Mouse (Mus musculus): ENCODE results near the gene Tead1. TPM values are rescaled to one million over a fixed set of nuclear protein-coding genes. Genes with fewer than 3 reads are reported as not detected.
A peak's percentile ranks its signal among the peaks of the same experiment; 100 is the strongest.
"Not testable (repeated sequence)": the region's sequence is repeated elsewhere in the genome, so short reads cannot be mapped to it uniquely, and the experiment has no call there.

Gene Tead1
- total RNA-seq, 1 experiment from 2014 or later, result 55.9 TPM

DNA sequence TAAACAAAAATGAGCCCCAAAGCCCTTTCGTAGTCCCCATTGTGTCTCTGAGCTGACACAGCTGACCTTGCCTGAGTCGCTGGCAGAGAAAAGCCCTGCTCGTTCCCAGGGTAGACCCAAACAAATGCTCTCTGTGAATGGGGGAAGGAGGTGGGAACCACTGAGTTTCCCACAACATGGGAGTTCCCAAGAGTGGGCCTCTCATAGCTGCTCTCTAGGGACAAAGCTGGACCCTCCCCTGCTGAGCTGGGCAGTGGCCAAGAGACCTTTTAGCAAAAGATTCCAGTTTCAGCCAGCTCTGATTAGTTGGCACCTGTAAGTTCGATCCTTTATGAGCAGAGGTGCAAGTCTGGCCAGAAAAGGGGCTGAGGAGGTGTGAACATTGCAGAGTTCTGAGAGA lies 243.7 kb downstream of the Tead1 start:
- DNase-seq, result no peak

DNA sequence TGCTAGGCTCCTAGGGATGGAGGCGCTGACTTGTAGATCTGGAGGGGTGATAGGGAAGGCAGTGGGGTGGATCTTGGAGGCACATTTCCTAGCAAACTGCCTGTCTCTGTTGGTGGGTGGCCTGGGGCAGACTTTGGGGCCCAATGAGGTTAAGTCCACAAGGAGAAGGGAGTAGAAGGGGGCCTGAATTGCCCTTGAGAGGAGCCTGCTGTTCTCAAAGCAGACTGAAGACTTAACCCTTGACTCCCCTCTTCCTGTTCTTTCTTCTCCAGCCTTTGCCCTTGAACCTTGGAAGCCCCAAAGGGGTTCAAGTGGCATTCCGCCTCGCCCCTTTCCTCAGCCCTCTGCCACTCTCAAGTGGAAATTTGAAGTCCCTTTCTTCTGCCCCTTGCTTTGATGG lies 244.6 kb downstream of the Tead1 start:
- no peak for DNase-seq

DNA sequence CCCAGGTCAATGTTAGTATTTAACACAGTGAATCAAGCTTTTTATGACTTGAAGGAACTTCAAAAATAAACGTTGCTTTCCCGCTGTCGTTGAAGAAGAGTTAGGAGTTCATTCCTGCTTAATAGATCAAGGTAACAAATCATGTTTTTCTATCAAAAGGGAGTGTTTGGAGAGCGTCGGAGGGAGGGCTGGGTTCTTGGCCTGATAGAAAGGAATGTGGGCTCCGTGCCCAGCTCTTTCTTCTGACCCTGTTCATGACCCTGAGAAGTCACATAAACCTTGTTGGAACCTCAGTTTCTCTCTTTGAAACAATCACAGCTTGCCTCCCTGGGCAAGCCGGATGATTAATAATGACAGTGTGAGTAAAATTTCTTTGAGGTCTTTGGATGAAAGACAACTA lies 251.6 kb downstream of the Tead1 start:
- DNase-seq, result peak; percentile 56

DNA sequence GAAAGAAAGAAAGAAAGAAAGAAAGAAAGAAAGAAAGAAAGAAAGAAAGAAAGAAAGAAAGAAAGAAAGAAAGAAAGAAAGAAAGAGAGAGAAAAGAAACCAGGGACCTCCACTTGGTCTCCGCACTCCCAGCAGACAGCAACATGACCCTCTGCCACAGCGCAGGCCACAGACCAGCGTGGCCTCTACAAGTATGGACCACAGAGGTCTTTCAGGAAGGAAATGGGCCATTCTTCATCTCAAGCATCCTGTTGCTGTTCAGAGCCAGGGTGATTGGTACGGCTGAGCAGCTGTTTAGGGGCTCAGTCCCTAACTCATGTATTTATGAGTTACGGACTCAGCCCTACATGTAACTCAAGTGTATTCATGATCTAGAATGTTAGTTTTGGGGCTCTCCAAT lies 256.8 kb downstream of the Tead1 start:
- DNase-seq, result not testable (repeated sequence)

DNA sequence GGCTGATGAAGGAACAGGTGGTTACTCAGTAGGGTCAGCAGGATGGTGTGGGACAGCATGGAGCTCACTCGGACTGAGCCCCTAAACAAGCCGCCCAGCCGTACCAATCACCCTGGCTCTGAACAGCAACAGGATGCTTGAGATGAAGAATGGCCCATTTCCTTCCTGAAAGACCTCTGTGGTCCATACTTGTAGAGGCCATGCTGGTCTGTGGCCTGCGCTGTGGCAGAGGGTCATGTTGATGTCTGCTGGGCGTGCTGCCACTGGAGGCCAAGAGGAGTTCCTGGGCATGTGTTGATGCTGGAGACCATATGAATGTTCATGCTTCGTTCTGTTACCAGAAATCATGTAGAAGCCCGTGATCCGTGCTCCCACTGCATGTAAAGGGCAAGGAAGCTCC lies 258.0 kb downstream of the Tead1 start:
- DNase-seq, result no peak

DNA sequence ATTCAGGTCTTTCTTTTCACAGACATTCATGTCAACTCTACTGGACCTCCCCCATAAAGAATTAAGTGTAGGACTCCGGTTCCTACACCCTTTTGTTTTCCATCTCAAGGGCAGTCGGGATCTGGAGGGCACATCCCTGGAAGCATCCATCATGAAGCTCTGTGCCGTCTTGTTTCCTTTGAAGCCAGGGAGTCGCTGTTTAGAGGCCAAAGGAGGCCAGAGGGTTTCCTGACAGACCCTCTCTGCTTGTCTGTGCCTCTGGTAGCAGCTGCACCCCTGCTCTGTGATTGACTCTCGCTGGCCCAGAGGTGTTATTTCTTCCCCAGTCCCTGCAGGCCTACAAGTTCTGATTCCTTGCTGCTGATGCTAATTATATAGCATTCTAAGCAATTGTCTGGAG lies 259.8 kb downstream of the Tead1 start:
- DNase-seq, result no peak

DNA sequence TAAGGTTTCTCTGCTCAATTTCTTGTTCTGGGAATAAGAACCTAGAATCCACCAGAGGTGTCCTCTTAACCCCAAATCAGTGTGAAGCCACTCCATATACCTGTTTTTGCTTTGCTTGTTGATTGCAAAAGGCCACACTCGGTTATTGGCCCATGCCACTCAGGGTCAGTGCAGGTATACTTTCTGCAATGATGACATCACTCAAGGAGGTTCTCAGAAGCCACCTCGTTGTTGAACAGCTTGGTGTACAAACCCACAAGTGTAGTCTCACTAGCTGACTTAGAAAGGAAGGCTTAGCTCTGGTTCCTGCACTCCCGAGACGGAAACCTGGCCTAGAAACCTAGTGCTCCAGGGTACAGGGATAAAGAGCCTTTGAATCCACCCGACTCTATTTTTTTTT lies 263.4 kb downstream of the Tead1 start:
- no peak for DNase-seq

DNA sequence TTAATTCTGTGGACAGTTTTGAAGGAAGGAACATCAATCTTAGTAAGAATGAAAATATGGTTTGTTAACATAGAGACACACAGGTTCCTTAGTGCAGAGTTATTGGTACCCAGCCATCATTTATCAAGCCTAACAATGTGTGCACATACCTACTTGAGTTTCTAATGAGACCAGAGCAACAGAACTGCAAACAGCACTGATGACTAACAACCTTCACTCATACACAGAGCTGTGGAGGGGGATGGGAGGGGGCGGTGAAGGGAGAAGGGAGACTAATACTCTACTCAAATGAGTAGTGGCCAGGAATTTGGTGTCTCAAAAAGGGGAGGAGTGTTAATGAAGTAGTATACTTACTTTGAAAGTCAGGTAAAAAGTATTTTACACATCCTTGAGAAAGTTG lies 263.9 kb downstream of the Tead1 start:
- no peak for DNase-seq

DNA sequence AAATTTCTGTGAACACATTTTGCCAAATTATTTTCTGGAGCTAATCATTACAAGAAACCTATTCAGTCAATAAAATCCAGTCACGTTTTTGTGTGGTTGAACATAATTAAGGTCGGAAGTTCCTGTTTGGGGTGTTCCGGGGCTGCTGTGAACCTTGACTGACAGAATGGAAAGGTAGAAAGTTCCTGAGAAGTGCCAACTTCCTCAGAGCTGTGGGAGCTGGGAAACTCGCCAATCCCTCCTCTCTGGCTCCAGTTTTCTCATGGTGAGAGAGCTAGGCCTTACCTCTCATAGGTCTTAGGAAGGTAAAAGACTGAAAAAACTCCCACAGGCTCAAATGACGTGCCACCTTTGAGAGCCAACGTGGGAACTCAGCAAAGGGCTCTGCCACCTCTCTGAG lies 267.6 kb downstream of the Tead1 start:
- no peak for DNase-seq

DNA sequence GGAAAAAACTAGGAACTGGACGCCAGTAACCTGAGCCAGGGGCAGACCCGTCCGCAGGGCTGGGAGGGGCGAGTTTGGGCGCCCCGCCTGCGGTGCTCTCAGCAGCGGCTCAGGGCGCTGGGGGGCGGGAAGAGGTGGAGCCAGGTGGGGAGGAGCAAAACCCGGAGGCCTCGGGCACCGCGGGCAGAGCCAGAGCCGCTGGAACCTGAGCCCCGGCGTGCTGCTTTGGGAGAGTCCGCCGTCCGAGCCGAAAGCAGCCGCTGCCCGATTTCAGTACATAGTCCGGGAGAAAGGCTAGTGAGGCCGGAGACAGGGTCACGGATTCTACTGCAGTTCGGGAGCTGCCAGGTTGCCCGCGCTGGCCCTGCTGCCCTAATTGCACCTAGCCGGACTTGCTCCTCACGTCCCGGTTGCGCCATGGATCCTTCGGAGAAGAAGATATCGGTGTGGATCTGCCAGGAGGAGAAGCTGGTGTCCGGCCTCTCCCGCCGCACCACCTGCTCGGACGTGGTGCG lies 274.7 kb downstream of the Tead1 start, which contains the start of gene Rassf10:
Rassf10 (plus strand) TSS at position 186 of the 515 bp plus-strand sequence.
- peak; percentile 93 for DNase-seq

DNA sequence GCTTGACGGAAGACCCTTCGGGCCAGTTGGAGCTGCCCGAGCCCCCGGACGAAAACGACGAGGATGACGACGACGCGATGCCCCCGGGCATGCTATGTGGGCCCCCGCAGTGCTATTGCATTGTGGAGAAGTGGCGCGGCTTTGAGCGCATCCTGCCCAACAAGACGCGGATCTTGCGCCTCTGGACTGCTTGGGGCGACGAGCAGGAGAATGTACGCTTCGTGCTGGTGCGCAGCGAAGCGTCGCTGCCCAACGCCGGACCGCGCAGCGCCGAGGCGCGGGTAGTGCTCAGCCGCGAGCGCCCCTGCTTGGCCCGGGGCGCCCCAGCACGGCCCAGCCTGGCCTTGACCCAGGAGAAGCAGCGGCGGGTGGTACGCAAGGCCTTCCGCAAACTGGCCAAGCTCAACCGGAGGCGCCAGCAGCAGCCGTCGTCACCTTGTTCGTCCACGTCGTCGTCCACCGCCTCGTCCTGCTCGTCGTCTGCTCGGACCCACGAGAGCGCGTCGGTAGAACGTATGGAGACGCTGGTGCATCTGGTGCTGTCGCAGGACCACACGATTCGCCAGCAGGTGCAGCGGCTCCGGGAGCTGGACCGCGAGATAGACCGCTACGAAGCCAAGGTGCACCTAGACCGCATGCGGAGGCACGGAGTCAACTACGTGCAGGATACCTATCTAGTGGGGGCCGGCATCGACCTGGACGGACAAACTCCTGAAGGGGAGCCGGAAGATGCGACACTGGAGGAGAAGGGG lies 275.4 kb downstream of the Tead1 start:
- peak; percentile 29 for DNase-seq

DNA sequence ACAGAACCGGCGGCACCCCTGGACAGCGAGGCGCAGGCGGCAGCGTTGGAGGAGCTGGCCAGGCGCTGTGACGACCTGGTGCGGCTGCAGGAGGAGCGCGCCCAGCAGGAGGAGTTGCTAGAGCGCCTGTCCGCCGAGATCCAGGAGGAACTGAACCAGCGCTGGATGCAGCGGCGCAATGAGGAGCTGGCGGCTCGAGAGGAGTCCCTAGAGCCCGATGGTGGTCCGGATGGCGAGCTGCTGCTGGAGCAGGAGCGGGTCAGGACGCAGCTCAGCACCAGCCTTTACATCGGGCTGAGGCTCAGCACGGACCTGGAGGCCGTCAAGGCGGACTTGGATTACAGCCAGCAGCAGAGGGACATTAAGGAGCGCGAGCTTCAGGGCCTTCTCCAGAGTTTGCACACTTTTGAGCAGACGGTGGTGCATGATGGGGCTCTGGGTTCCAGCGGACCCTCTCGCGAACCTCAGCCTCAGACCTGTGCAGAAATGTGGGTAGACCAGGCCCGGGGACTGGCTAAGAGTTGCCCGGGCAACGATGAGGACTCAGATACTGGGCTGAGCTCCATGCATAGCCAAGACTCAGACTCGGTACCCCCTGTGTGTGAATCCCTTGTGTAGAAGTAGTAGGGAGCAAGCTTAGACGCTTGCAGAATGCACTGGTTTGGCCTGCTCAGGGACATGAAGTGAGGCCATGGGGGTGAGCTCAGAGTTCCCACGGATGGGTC lies 276.1 kb downstream of the Tead1 start:
- peak; percentile 64 for DNase-seq

DNA sequence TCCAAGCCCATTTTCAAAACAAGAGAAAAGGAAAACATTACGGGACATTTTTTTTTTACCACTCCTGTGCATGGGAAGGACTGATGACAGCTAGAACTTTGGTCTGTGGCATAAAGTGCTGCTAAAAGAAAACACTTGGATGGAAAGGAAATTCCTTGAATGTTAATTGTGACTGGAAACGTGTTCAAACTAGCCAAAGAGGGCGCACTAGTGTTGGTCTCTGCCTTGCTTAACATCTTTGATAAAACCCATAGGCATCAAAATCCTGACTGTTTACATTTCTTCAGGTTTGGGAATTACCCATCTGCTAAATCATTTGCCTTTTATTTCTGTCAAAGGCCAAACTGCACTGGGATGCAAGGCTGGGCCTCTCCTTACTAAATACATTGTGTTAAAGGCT lies 276.8 kb downstream of the Tead1 start:
- no peak for DNase-seq

Small RNA genes lying within 50 kb of the gene (microRNA-seq; reads per million reads assigned to microRNA genes)
- 0 reads per million in 2 experiments for gene Gm44462
